Mouse (Mus musculus) heart, postnatal 14 days (tissue): ENCODE data around the gene Prdm13. TPM values are rescaled to one million over a fixed set of nuclear protein-coding genes. Genes with fewer than 3 reads are reported as not detected.
A peak's percentile ranks its signal among the peaks of the same experiment; 100 is the strongest.

Source experiments
- DNase-seq, 2 experiments: peaks; one replicate each; pipeline ENCODE4 v3.0.0; 2021 to 2022
- intact Hi-C: fragments of 180-260 bp; cut with DNase I; formaldehyde crosslinking; loops from one replicate; pipeline ENCODE4 v1.15.1; 2025
- total RNA-seq, 2 experiments: library from RNA; stranded (reverse); gene quantifications; 2 replicates each; pipeline ENCODE4 v1.2.3; 2021

Prdm13 gene
- total RNA-seq, 2 experiments from 2014 or later = not detected

DNA sequence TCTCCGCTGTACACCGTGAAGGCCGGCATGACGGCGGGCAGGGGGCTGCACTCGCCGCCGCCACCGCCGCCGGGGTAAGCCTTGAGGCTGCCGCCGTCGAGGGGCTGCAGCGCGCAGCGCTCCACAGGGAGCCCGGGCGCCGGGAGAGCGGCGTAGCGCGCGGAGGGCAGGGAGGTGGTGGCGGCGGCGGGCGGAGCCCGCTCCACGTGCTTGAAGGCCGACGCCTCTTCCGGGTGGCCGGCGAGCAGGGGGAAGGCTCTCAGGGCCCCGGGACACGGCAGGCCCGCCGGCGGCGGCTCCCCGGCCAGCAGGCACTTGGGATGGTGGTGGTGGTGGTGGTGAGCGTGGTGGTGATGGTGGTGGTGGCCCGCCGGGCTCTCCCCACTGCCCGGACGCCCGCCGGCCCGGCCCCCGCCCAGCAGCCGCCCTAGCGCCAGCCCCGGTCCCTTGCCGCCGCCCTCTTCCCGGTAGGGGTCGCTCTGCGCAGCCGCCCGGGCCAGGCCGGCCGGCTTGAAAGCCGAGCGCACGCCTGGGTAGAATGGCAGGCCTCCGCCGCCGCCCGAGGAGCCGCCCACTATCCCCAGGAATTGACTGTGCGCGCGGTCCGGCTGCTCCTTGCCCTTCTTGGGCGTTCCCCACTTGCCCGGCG, 6.7 kb downstream of the Prdm13 start:
- intact Hi-C loops = no loop called here
- DNase-seq = peak in 1 of 2 experiments; percentile 8

DNA sequence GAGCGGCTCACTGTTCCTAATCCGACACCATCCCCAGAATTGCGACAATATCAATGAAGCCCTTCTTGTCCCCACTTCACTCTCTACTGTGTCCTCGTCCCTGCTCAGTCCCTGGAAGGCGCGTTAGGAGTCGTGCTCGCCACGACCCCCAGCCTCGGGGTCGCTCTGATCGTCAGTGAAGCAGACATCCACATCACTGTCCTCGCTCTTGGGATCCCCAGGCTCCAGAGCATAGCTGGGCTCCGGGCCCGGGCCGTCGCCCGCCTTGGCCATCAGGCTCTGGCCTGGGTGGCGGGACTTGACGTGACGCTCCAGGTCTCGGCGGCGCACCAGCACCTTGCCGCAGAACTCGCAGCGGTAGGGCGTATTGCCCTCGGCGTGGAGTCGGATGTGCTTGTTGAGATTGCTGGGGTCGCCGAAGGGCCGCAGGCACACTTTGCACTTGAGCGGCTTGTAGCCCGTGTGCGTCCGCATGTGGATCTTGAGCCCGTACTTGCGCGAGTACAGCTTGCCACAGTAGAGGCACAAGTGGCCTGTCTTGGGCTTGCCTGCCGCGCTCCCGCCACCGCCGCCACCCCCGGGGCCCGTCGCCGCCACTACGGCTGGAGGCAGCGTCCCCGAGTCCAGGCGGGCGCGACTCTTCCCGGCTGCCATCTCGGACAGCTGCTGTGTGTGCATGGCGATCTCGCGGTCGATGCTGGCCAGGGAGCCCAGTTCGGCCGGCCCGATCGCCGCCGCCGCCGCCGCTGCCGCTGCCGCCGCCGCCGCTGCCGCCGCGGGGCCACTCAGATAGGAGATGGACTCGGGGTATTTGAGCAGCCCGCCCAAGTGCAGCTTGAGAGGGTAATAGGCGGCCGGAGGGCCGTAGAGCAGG, 7.4 kb downstream of the Prdm13 start:
- intact Hi-C loops = no loop called here
- peak in 1 of 2 experiments; percentile 3 for DNase-seq

DNA sequence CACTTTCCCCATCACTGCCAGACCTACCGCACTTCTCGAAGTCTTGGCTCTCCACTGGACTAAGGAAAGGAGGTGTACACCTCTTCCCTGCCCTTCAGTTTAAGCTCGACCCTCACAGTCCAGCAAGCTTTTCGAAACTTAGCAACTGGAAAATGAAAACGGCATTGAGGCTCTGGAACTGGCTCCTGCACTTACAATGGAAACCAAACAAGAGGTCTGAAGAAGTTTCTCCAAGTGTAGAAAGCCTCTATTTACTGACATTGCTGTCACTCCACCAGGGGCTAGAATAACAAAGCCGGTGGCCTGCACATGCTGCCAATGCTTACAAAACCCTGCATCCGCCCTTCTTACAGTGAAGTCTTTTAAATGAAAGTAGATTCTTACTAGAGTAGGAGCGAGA, 11.1 kb downstream of the Prdm13 start:
- DNase-seq = no peak
- intact Hi-C loops = no loop called here

DNA sequence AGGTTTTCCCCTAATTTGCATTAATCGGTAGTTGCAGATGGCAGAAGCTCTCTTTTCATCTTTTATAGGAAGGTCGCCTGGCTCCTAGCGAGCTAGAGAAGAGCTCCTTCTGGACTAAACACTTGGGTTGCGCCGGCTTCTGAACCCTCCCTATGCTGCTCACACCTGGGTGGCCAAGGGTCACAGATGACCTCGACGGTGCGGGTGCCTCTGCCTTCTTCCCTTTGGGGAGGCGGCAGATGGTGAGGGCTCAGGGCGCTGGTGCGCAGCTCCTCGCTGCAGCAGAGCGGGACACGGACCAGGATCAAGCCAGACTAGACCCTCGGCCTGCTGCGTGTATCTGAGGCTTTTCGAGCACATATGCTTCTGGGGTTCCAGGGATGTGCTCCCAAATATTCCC, 11.7 kb downstream of the Prdm13 start:
- intact Hi-C loops = no loop called here
- DNase-seq = no peak

DNA sequence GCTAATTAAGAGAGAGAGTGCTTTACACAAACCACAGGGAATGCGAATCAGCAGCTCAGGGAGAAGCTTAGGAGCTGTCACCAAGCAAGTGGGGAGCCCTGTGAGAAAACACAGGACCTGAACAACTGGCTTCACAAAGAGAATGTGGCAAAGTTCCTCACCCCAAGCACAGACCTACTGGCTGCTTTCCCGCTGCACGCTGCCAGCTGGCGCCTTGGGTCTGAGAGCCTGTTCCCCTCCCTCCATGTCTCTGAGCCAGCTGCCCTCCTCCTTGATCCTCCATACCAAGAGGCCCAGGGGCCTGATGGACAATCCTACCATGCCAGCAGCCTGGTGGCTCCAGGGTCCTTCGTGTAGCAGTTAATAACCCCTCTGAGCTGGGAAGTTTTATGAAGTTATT, 19.8 kb downstream of the Prdm13 start:
- intact Hi-C loops = no loop called here
- peak; percentile 29 to 64 for DNase-seq

DNA sequence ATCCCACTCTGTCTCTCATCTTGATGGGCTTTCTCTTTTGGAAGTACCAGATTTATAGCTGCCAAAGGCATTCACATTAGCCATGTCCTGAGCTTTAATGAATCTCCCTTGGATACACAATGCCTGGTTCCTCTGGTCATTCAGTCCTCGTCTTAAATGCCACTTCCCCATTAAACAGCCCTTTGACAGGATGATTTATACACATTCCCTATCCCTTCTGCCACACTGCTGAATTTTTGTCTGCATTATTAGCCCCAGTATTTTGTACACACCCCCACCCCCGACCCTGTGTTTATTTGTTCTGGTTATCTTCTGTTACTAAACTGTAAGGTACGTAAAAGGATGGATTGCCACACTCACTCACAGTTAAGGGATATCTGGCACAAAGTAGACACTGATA, 27.6 kb downstream of the Prdm13 start:
- intact Hi-C loops = no loop called here
- DNase-seq = no peak

DNA sequence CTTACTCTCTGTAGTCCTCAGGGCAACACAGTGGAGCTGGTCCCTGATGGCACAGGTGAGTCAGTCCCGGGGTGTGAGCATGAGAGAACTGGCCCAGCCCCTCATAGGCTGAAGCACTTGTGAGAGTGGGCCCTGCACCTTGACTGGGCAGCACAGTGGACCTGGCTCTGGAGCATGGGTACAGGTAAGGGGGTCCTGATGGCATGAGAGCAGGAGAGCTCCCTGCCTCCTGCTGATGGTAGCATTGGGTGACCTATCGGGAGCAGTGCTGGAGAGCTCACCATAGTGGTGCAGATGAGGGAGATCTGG, 56.5 kb downstream of the Prdm13 start:
- DNase-seq = no peak
- intact Hi-C loops = no loop called here

DNA sequence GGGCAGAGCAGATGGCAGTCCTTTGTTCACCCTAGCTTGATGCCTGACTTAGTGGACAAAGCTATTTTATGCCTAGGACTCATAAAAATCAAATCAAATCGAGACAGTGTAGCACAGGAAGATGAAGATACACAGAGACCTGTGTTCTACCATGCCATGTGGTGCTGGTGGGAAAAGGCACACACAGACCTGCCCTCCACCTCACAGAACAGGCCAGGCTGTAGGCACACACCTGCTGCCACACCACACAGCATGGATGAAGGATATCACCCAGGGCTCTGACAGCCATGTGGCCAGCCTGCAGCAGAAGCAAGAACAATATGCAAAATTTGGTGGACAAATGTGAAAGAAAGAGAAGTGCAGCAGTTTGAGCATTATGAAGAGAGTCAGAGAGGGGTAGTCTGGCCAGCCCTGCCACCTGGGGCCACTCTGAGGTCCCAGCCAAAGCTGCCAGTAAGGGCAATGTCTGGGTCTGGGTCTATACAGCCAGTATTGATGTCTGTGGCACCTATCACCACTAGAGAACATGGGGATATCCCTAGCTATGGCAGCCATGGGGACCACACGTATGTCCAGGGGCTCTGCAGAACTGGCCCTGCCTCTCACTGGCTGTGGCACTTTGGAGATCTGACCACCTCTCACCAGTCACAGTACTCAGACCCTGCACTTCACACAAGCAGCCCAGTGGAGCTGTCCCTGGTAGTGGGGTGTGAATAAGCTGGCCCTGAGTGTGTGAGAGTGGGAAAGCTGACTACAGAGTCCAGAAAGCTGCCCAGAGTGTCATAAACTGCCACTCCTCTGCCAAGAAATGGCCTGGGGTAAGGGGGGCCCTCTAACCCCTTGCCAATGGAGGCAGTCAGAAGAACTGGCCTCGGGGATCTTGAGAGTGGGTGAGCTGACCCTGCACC, 57.1 kb downstream of the Prdm13 start:
- DNase-seq = no peak
- intact Hi-C loops = no loop called here

Other genes starting within 250 kb of the Prdm13 start
- 10 to 100 TPM; 13.7 to 17.2 TPM for gene Ccnc, start 41.7 kb upstream of the Prdm13 start, total RNA-seq
- 10 to 100 TPM; 12.6 to 17.1 TPM for gene Usp45, start 81.2 kb upstream of the Prdm13 start, total RNA-seq
- gene Tstd3, start 81.2 kb upstream of the Prdm13 start, total RNA-seq = 10 to 100 TPM; 12.5 TPM
- 10 to 100 TPM; 38.7 to 56.3 TPM for gene Pnisr, start 161.6 kb upstream of the Prdm13 start, total RNA-seq
- 10 to 100 TPM; 32.4 to 34.2 TPM for gene Coq3, start 193.7 kb upstream of the Prdm13 start, total RNA-seq
- gene Faxc, start 245.4 kb upstream of the Prdm13 start, total RNA-seq = 1 to 10 TPM in 1 of 2 experiments, under 1 TPM in 1; 0.79 to 1.0 TPM